ENCODE assay signal across 8 mouse cellular contexts in genomic region chr12:118457493-118458408, GRCm38 (mm10).
A peak's percentile ranks its signal among the peaks of the same experiment; 100 is the strongest.
DNase-seq lines count a peak whose midpoint lies in the region; ATAC-seq and TF ChIP-seq lines count a peak whose summit lies in the region.

No protein-coding gene starts in this region.

- no peak for ATAC-seq in intestine, embryonic 14.5 days (replicated peaks; ENCODE audit: low FRiP score, low TSS enrichment, low read depth)
- peak; percentile 87 for ATAC-seq in megakaryocyte progenitor cell, adult 5-6 weeks (replicated peaks; ENCODE audit: poor library complexity)
- ATAC-seq in monocyte, adult 5-6 weeks (replicated peaks; ENCODE audit: insufficient number of reproducible peaks, low FRiP score, low TSS enrichment, poor library complexity, severe bottlenecking): no peak

- DNase-seq in WW6 (ENCODE audit: low read depth, low spot score): peak; percentile 28
- peak; percentile 32 for DNase-seq in cerebellum, adult 9-10 months
- DNase-seq in frontal cortex, postnatal 10 days (ENCODE audit: low spot score in 2 of 2): peak; percentile 27 to 79
- DNase-seq in intestine, embryonic 14.5 days (ENCODE audit: low spot score): peak; percentile 95
- peak; percentile 62 to 69 for DNase-seq in left cerebral cortex, postnatal 10 days (ENCODE audit: extremely low spot score in 1 of 2, low spot score in 2 of 2)

- no peak overlapping the region for H3K27ac ChIP-seq in intestine, embryonic 14.5 days (ENCODE audit: low read depth)
- H3K27ac ChIP-seq in small intestine, adult 2 months (ENCODE audit: insufficient read depth, low read depth, low read length): no peak overlapping the region

- WGBS in intestine, embryonic 14.5 days: 11% methylated on average over 36 of the region's 36 CpGs
- 12% methylated on average over 36 of the region's 36 CpGs for WGBS in small intestine, adult 2 months

- no peaks in the 10 kb centered on the region for H3K4me1 ChIP-seq in intestine, embryonic 14.5 days (replicated peaks; ENCODE audit: control insufficient read depth, insufficient read depth, low read length)
- H3K4me1 ChIP-seq in small intestine, adult 2 months (ENCODE audit: control insufficient read depth, insufficient read depth, insufficient read length, low read length): no peaks in the 10 kb centered on the region; the same call in 1 of the 2 replicates

- H3K9me3 ChIP-seq in intestine, embryonic 14.5 days (ENCODE audit: control insufficient read depth, low read length): no peaks in the 10 kb centered on the region

- no peak overlapping the region for H3K9ac ChIP-seq in intestine, embryonic 14.5 days (ENCODE audit: low read length)

- TF ChIP-seq POLR2A in small intestine, adult 2 months (IDR thresholded peaks at IDR 0.05; ENCODE audit: low read depth, low read length): no peak

- H3K36me3 ChIP-seq in intestine, embryonic 14.5 days (ENCODE audit: control insufficient read depth, insufficient read depth, low read length): no peaks in the 10 kb centered on the region
- no peaks in the 10 kb centered on the region for H3K36me3 ChIP-seq in small intestine, adult 2 months (ENCODE audit: control insufficient read depth, insufficient read depth, low read length)

- intact Hi-C loops in left cerebral cortex, postnatal 10 days (cut with DNase I): loop anchor here (2.0 to 10.0 kb wide), 6 partner anchors 153 to 1073 kb away; partner anchors contain the start of gene Sp4

- TF ChIP-seq CTCF in small intestine, adult 2 months (IDR thresholded peaks at IDR 0.05; ENCODE audit: extremely low read depth, insufficient read length, insufficient replicate concordance, low read depth, low read length): peak; percentile 59; the same call in 1 of the 2 replicates

- peak overlapping the region; percentile 44 for H3K4me2 ChIP-seq in intestine, embryonic 14.5 days (ENCODE audit: low read length)

- H3K27me3 ChIP-seq in intestine, embryonic 14.5 days (replicated peaks; ENCODE audit: control insufficient read depth, insufficient read depth, low read length): peaks cover 50% of the 10 kb centered on the region
- peaks cover 3% of the 10 kb centered on the region for H3K27me3 ChIP-seq in small intestine, adult 2 months (ENCODE audit: control insufficient read depth, insufficient read depth, low read length)

- H3K4me3 ChIP-seq in intestine, embryonic 14.5 days (ENCODE audit: low read depth, low read length): no peak overlapping the region
- H3K4me3 ChIP-seq in small intestine, adult 2 months (ENCODE audit: low read depth, low read length): no peak overlapping the region

Comparison
In these comparisons a context has a peak if more than half of its experiments do, and no peak if none do; other contexts are left out.
1. DNase-seq: peak in every context shown above with its lines; median percentile 95 in intestine, embryonic 14.5 days; 66 in left cerebral cortex, postnatal 10 days; 53 in frontal cortex, postnatal 10 days; 32 in cerebellum, adult 9-10 months; 28 in WW6.